Mouse (Mus musculus) cerebellum, adult 2 months (tissue): ENCODE results near the gene Smarcad1. TPM values are rescaled to one million over a fixed set of nuclear protein-coding genes. Genes with fewer than 3 reads are reported as not detected.
"Not testable (repeated sequence)": the region's sequence is repeated elsewhere in the genome, so short reads cannot be mapped to it uniquely, and the experiment has no call there.

Source experiments
- DNase-seq, 2 experiments: peaks; one replicate each; pipeline ENCODE4 v3.0.0; 2021
- H3K27ac ChIP-seq: fragments of 200-500 bp; 2 replicates; pipeline ENCODE4 v1.5.1; 2012; ENCODE audit warnings: low read length, control low read depth, inconsistent platforms; ENCODE audit not compliant: insufficient read depth
- H3K27me3 ChIP-seq: fragments of 200-500 bp; 2 replicates; pipeline ENCODE4 v1.6.1; 2012; ENCODE audit warnings: inconsistent platforms, mild to moderate bottlenecking, low read length, moderate library complexity; ENCODE audit not compliant: control insufficient read depth, insufficient read depth
- H3K4me1 ChIP-seq: fragments of 200-500 bp; 2 replicates; pipeline ENCODE4 v1.6.1; 2011; ENCODE audit warnings: low read length; ENCODE audit not compliant: control insufficient read depth, insufficient read depth
- H3K4me3 ChIP-seq: fragments of 200-500 bp; replicated peaks from 2 replicates; pipeline ENCODE3; 2011; ENCODE audit warnings: mild to moderate bottlenecking, low read depth, low read length, control low read depth; ENCODE audit not compliant: insufficient read depth
- CTCF ChIP-seq: fragments of 200-500 bp; IDR thresholded peaks from 2 replicates; pipeline ENCODE4 v1.5.1; 2011; ENCODE audit warnings: low read depth, mild to moderate bottlenecking, control low read depth, low read length, moderate library complexity, borderline replicate concordance; ENCODE audit not compliant: insufficient read depth
- POLR2A ChIP-seq: fragments of 200-500 bp; IDR thresholded peaks from 2 replicates; pipeline ENCODE4 v1.6.1; 2011; ENCODE audit warnings: low read length, control low read depth, borderline replicate concordance; ENCODE audit not compliant: insufficient read depth
- WGBS: fragments of 180-500 bp; shearing (Covaris S2); methylation state at CpG from one replicate; pipeline ENCODE4 v1.1.7; 2018; 5-methylcytosine and 5-hydroxymethylcytosine counted together
- polyA plus RNA-seq: library from polyadenylated mRNA; depleted of rRNA; stranded (reverse); fragments of >200 nt; gene quantifications from 2 replicates; pipeline ENCODE4 v1.2.3, GENCODE M21; 2012

Gene Smarcad1
- polyA plus RNA-seq, 1 experiment = 22.3 TPM

DNA sequence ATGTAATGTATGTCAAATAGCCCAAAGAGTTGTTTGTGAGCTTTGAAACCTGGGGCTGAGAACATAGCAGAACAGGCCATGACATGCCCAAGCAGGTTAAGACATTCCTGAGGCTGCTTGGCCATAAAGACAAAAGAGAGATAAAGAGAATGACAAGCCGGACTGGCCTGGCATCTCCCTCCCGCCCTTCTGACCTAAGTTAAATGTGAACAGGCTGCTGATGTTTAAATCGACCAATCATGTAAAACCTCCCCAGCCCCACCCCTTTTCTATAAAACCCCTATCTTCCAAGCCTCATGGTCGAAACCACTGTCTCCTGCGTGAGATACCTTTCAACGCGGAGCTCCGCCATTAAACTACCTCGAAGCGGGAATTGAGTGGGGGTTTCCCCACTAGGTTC lies 24.8 kb upstream of the Smarcad1 start:
- no peak overlapping the region for H3K27ac ChIP-seq
- no peaks in the 10 kb centered on the region for H3K27me3 ChIP-seq
- TF ChIP-seq POLR2A (no peak), CTCF (no peak)
- 93% methylated on average over 10 of the region's 10 CpGs for WGBS
- DNase-seq = no peak
- no peaks in the 10 kb centered on the region for H3K4me1 ChIP-seq
- H3K4me3 ChIP-seq = no peak overlapping the region

- 87% methylated on average over 5 of the region's 5 CpGs for WGBS
- not testable (repeated sequence) for H3K4me1 ChIP-seq, H3K27ac ChIP-seq, H3K4me3 ChIP-seq, H3K27me3 ChIP-seq, DNase-seq
Observed at GRCm38 (mm10) chr6:65018966-65019365, 23.4 kb upstream of the Smarcad1 start.

DNA sequence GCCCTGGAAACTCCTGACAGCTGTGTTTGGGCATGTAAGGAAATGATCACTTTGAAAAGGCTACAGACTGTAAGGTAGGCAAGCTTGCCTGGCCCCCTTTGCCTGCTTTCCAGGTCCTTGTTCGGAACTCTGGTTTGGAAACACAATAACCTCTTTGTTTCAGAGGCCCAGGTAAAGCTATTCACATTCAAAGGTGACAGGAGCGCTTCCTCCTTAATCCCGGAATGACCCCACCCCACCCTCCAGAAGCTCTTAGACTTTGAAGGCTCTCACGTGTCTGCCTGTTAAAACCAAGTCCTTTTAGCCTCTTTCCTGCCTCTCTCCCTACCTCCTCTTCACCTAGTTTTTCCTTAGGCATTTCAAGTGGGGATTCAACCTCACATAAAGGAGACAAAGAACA lies 20.5 kb upstream of the Smarcad1 start:
- no peak overlapping the region for H3K27ac ChIP-seq
- TF ChIP-seq CTCF = no peak
- TF ChIP-seq POLR2A = no peak
- no peaks in the 10 kb centered on the region for H3K4me1 ChIP-seq
- H3K4me3 ChIP-seq = no peak overlapping the region
- DNase-seq = no peak
- WGBS = 40% methylated on average over 4 of the region's 4 CpGs
- no peaks in the 10 kb centered on the region for H3K27me3 ChIP-seq

DNA sequence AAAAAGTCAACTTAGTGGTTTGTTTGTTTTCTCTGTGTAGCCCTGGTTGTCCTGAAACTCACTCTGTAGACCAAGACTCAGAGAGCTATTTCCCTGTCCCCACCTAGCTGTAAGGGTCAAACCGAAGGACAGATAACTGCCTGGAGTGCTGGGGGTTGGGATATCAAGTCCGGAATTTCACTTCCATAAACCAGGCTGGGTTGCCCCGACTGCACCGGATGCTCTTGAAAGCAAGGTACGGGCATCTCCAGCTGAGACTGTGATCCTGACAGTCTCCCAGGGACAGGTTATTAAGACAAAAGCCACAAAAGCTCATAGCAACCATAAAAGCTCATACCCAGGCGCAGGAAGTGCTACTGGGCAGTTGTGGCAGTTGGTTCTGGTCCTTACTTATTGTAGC lies 19.3 kb upstream of the Smarcad1 start:
- no peaks in the 10 kb centered on the region for H3K4me1 ChIP-seq
- WGBS = 84% methylated on average over 6 of the region's 6 CpGs
- TF ChIP-seq CTCF = no peak
- TF ChIP-seq POLR2A = no peak
- H3K4me3 ChIP-seq = no peak overlapping the region
- H3K27me3 ChIP-seq = no peaks in the 10 kb centered on the region
- no peak overlapping the region for H3K27ac ChIP-seq
- no peak for DNase-seq

- TF ChIP-seq POLR2A (no peak), CTCF (no peak)
- Histone ChIP-seq H3K27me3 (no peaks in the 10 kb centered on the region), H3K4me1 (no peaks in the 10 kb centered on the region), H3K27ac (no peak overlapping the region), H3K4me3 (no peak overlapping the region)
- WGBS = 38% methylated on average over 2 of the region's 2 CpGs
- DNase-seq = no peak
Observed at GRCm38 (mm10) chr6:65024668-65025067, 17.7 kb upstream of the Smarcad1 start.

- TF ChIP-seq CTCF = no peak
- H3K4me1 ChIP-seq = no peaks in the 10 kb centered on the region
- 97% methylated on average over 4 of the region's 4 CpGs for WGBS
- no peak overlapping the region for H3K4me3 ChIP-seq
- H3K27ac ChIP-seq = no peak overlapping the region
- DNase-seq = no peak
- no peaks in the 10 kb centered on the region for H3K27me3 ChIP-seq
Observed at GRCm38 (mm10) chr6:65025130-65025529, 17.3 kb upstream of the Smarcad1 start.

GRCm38 (mm10) chr6:65034661-65035060 lies 7.7 kb upstream of the Smarcad1 start:
- TF ChIP-seq CTCF (no peak), POLR2A (no peak)
- Histone ChIP-seq H3K4me3 (no peak overlapping the region), H3K27ac (no peak overlapping the region), H3K27me3 (no peaks in the 10 kb centered on the region), H3K4me1 (no peaks in the 10 kb centered on the region)
- DNase-seq = no peak
- 90% methylated on average over 2 of the region's 2 CpGs for WGBS

GRCm38 (mm10) chr6:65035469-65035868 lies 6.9 kb upstream of the Smarcad1 start:
- Histone ChIP-seq H3K4me3 (no peak overlapping the region), H3K27me3 (no peaks in the 10 kb centered on the region), H3K27ac (no peak overlapping the region), H3K4me1 (no peaks in the 10 kb centered on the region)
- WGBS = 78% methylated on average over 2 of the region's 2 CpGs
- no peak for TF ChIP-seq CTCF
- no peak for TF ChIP-seq POLR2A
- DNase-seq = no peak

DNA sequence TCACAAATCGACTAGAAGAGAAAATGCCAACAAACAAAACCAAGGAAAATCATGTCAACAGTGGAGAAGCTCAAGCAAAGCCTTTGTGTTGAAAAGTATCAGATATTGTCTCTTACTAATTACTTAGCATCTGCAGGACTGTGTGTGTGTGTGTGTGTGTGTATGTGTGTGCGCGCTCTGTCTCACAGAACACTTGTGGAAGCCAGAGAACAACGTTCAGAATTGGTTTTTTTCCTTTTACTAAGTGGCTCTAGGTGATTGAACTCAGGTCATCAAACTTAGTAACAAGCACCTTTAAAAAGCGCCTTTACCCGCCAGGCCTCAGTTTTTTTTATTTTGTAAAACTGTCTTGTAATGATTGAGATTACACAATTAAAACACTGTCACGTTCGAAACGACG lies 451 bp upstream of the Smarcad1 start:
- TF ChIP-seq POLR2A = no peak
- TF ChIP-seq CTCF = no peak
- Histone ChIP-seq H3K27me3 (no peaks in the 10 kb centered on the region), H3K4me1 (no peaks in the 10 kb centered on the region), H3K4me3 (peak overlapping the region; percentile 87), H3K27ac (no peak overlapping the region)
- WGBS = 30% methylated on average over 10 of the region's 10 CpGs
- no peak for DNase-seq
